Comparison of ENCODE assay signal across 11 mouse cellular contexts in genomic region chr10:119802421-119802820, GRCm38 (mm10).
A peak's percentile ranks its signal among the peaks of the same experiment; 100 is the strongest.
DNase-seq lines count a peak whose midpoint lies in the region.
"Had no signal": no experiment of that assay in that cellular context is flagged by ENCODE, and none has a peak within 500 bp of the region (broad histone marks: within the 10 kb centered on the region; RNA-seq: fewer than 3 reads in every experiment).

No protein-coding gene starts in this region.

- peak; percentile 8 for DNase-seq in adrenal gland, postnatal 10 days
- DNase-seq in adrenal gland, postnatal 4 days (ENCODE audit: low spot score in 2 of 2), result no peak
- peak; percentile 68 for DNase-seq in left cerebral cortex, postnatal 4 days
- no peak for DNase-seq in left cerebral cortex, adult 8-10 months (ENCODE audit: low spot score in 2 of 2)
- DNase-seq in brain, adult 2 months (ENCODE audit: low read depth, low spot score), result peak; percentile 64
- peak; percentile 72 for DNase-seq in cerebellum, adult 9-11 months
- DNase-seq in gastrocnemius, postnatal 10 days, result no peak
- no peak for DNase-seq in right cerebral cortex, postnatal 25 days
- DNase-seq: gastrocnemius, postnatal 36 days; heart, postnatal 14 days; liver, embryonic 13.5 days had no signal

- intact Hi-C loops in left cerebral cortex, postnatal 4 days (cut with DNase I), result loop anchor here (5.0 kb wide), 2 partner anchors 155 to 325 kb away; no protein-coding TSS in a partner anchor

Comparison
In these comparisons a context has a peak if more than half of its experiments do, and no peak if none do; other contexts are left out.
1. DNase-seq: peak in adrenal gland, postnatal 10 days (single experiment), left cerebral cortex, postnatal 4 days (single experiment), brain, adult 2 months (single experiment) and cerebellum, adult 9-11 months (single experiment); none in adrenal gland, postnatal 4 days (0 of 2), left cerebral cortex, adult 8-10 months (0 of 2), gastrocnemius, postnatal 10 days (single experiment) and right cerebral cortex, postnatal 25 days (single experiment).